21 mouse cellular contexts compared by ENCODE assay signal in the genomic region with DNA sequence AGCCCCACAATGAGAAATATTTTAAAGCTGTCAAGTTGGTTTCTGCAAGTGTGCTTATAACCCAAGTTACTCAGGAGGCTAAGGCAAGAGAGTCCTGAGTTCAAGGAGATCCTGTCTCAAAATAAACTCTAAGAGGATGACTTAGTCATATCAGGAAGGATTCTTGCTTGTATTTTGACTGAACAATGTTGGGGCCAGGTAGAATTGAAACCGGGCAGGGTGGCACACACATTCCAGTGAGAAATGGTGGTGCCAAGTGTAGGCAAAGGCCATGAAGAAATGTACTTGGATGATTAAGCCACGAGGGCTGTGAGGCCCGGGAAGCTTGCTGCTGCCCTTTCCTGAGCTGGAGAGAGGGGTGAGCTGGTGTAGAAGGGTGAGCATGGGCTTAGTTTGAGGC. TPM values are rescaled to one million over a fixed set of nuclear protein-coding genes. Genes with fewer than 3 reads are reported as not detected.
"Had no signal": no experiment of that assay in that cellular context is flagged by ENCODE, and none has a peak within 500 bp of the region (broad histone marks: within the 10 kb centered on the region; RNA-seq: fewer than 3 reads in every experiment).

No protein-coding gene starts in this region.

- H3K4me1 ChIP-seq: heart, embryonic 13.5 days; heart, embryonic 15.5 days; hindbrain, embryonic 12.5 days; kidney, embryonic 15.5 days; limb, embryonic 12.5 days; liver, embryonic 13.5 days; liver, embryonic 15.5 days had no signal

- H3K27ac ChIP-seq: gastrocnemius, adult 2 months; heart, adult 2 months; heart, embryonic 13.5 days; heart, embryonic 15.5 days; hindbrain, embryonic 10.5 days; hindbrain, embryonic 12.5 days; hindbrain, embryonic 14.5 days; kidney, embryonic 15.5 days; kidney, postnatal 0 days; left cerebral cortex, adult 2 months; limb, embryonic 10.5 days; limb, embryonic 12.5 days; liver, embryonic 13.5 days; liver, embryonic 15.5 days had no signal

- DNase-seq: gastrocnemius, adult 2 months; gastrocnemius, postnatal 10 days; gastrocnemius, postnatal 25 days; heart, adult 2 months; heart, postnatal 14 days; heart, postnatal 36 days; layer of hippocampus, adult 9-11 months; liver; liver, embryonic 13.5 days had no signal

- H3K4me3 ChIP-seq: gastrocnemius, adult 2 months; heart, adult 2 months; heart, embryonic 13.5 days; heart, embryonic 15.5 days; hindbrain, embryonic 10.5 days; hindbrain, embryonic 12.5 days; kidney, embryonic 15.5 days; left cerebral cortex, adult 2 months; limb, embryonic 10.5 days; limb, embryonic 12.5 days; liver, embryonic 13.5 days; liver, embryonic 15.5 days had no signal

RNA-seq across cellular contexts. Expression of gene Nlrc5, which starts 13.0 kb away (rescaled TPM):
- polyA plus RNA-seq: heart, embryonic 11.5 days; limb, embryonic 10.5 days had no signal
